Mouse (Mus musculus) brain, adult 10 weeks (tissue): ENCODE results near the gene Hist1h2an. TPM values are rescaled to one million over a fixed set of nuclear protein-coding genes. Genes with fewer than 3 reads are reported as not detected.

ENCODE experiments used
- polyA plus RNA-seq: library from polyadenylated mRNA; stranded (reverse); fragments of 350-450 nt; fragmentation: Illumina TruSeq; extraction: RNeasy Lipid Tissue Mini Kit (QIAGEN cat#74804); gene quantifications from one replicate; pipeline ENCODE4 v1.2.3, GENCODE M21; 2015; ENCODE audit warnings: low read depth, low replicate concordance

The Hist1h2an gene
- polyA plus RNA-seq, result not detected

DNA sequence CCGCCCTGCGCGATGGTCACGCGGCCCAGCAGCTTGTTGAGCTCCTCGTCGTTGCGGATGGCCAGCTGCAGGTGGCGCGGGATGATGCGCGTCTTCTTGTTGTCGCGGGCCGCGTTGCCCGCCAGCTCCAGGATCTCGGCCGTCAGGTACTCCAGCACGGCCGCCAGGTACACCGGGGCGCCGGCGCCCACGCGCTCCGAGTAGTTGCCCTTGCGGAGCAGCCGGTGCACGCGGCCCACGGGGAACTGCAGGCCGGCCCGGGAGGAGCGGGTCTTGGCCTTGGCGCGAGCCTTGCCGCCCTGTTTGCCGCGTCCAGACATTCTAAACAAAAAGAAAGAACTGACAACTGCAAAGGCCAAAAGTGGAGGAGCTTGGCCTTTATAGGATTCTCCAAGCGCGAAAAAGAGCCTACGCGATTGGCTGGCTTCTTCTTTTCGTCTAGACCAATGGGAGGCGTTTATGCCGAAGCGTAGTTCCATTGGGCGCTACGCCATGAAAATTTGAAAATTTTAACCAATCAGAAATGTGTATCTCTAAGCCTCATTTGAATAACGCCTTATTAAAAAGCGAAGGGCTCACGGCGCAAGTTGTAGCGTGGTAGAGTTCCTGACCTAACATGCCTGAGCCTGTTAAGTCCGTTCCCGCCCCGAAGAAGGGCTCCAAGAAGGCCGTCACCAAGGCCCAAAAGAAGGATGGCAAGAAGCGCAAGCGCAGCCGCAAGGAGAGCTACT is at the start of gene Hist1h2an, which contains the start of gene Hist1h2bp:
Gene Hist1h2an (minus strand): TSS at position 320 of the 731 bp plus-strand sequence.
Gene Hist1h2bp (plus strand): TSS at position 563 of the 731 bp plus-strand sequence.

DNA sequence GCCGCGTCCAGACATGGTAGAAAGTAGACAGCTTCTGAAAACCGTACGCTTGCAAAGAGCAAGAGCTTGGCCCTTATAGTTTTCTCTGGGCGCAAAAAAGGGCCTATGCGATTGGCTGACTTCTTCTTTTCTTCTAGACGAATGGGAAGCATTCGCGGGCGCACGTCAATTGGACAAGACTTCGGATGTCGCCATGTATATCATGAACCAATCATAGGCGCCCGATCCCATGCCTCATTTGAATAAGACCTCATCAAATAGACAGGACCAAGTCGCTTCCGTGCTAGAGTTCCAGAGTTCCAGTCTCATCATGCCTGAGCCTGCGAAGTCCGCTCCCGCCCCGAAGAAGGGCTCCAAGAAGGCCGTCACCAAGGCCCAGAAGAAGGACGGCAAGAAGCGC is 46.4 kb upstream of the Hist1h2an start, which contains the start of the genes Hist1h2ap and Hist1h2br:
Gene Hist1h2ap (minus strand): TSS at position 47 of the 400 bp plus-strand sequence.
Gene Hist1h2br (plus strand): TSS at position 283 of the 400 bp plus-strand sequence.

DNA sequence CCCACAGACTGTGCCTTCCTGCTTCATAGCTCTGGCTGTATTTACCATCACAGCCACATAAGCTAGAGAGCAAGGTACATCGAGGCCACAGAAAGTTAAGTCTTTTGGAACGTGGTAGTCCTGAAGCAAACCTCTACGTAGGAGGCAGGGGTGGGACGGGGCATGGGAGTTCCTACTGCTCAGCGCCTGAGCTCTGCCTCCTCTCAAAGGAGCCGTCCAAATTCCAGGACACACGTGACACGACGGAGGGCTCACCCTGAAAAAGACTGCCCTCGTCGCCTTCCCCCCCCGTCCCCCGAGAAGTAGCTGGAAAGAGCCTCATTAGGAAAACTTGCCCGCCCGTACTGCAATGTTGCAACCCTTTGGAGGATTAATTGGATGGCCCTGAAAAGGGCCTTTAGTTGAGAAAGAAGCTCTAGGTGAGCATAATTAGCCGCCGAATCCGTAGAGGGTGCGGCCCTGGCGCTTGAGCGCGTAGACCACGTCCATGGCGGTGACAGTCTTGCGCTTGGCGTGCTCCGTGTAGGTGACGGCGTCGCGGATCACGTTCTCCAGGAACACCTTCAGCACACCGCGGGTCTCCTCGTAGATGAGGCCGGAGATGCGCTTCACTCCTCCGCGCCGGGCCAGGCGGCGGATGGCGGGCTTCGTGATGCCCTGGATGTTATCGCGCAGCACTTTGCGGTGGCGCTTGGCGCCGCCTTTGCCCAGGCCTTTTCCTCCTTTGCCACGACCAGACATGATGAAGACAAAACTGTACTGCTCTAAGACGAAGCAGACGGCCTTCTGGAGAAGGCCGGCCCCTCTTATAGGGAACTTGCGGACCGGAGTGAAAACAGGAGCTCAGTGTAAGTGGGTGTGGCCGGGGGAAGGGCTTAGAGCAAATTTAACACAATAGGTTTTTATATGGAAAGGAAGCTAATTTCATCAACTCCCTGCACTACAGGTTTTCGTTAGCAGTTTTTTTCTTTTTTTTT is 44.7 kb upstream of the Hist1h2an start, which contains the start of gene Hist1h4n:
Gene Hist1h4n (minus strand): TSS at position 779 of the 977 bp plus-strand sequence.

DNA sequence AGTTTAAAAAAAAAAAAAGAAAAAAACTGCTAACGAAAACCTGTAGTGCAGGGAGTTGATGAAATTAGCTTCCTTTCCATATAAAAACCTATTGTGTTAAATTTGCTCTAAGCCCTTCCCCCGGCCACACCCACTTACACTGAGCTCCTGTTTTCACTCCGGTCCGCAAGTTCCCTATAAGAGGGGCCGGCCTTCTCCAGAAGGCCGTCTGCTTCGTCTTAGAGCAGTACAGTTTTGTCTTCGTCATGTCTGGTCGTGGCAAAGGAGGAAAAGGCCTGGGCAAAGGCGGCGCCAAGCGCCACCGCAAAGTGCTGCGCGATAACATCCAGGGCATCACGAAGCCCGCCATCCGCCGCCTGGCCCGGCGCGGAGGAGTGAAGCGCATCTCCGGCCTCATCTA is 24.5 kb upstream of the Hist1h2an start, which contains the start of gene Hist1h4m:
Gene Hist1h4m (plus strand): TSS at position 208 of the 400 bp plus-strand sequence.

DNA sequence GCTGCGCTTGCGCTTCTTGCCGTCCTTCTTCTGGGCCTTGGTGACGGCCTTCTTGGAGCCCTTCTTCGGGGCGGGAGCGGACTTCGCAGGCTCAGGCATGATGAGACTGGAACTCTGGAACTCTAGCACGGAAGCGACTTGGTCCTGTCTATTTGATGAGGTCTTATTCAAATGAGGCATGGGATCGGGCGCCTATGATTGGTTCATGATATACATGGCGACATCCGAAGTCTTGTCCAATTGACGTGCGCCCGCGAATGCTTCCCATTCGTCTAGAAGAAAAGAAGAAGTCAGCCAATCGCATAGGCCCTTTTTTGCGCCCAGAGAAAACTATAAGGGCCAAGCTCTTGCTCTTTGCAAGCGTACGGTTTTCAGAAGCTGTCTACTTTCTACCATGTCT is 23.1 kb upstream of the Hist1h2an start, which contains the start of the genes Hist1h2bq and Hist1h2ao:
Gene Hist1h2bq (minus strand): TSS at position 125 of the 400 bp plus-strand sequence.
Gene Hist1h2ao (plus strand): TSS at position 393 of the 400 bp plus-strand sequence.

DNA sequence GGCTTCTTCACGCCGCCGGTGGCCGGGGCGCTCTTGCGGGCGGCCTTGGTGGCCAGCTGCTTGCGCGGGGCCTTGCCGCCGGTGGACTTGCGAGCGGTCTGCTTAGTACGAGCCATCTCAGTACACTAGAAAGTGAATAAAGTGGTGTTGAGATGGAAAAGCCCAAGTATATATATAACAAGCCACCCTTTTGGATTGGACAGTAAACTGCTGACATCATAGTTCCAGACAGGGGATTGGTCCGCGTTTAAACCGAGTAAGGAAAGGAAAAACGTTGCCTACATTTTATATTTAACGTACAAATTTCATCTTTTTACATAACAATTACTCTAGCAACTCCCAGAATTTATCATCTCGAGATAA is 3.8 kb downstream of the Hist1h2an start, which contains the start of gene Hist1h3i:
Gene Hist1h3i (minus strand): TSS at position 116 of the 363 bp plus-strand sequence.

DNA sequence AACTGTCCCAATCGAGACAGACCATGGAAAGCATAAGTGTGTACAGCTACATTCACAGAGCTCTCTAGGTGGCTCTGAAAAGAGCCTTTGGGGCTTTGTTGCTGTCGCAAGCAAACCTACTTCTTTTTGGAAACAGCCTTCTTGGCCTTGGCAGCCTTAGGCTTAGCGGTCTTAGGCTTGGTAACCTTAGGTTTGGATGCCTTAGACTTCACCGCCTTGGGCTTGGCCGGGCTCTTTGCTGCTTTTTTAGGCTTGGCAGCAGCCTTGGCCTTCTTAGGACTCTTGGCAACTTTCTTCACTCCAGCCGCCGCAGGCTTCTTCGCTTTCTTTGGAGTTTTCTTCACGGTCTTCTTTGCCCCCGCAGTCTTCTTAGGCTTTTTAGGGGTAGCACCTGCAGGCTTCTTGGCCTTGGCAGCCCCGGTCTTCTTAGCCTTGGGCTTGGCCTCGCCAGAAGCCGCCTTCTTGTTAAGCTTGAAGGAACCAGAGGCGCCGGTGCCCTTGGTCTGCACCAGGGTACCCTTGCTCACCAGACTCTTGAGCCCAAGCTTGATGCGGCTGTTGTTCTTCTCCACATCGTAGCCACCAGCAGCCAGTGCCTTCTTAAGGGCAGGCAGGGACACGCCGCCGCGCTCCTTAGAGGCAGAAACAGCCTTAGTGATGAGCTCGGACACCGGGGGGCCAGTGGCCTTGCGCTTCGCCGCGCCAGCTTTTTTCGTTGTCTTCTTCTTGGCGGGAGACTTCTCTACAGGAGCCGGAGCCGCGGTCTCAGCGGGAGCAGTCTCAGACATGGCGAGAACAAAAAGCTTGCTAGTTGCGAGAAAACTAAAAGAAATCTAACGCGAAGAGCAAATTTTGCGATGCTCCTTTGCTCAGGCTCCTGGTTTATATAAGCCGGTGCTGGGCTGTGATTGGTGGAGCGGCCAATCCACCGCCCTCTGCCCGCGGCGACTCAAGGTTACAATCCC is 7.0 kb downstream of the Hist1h2an start, which contains the start of gene Hist1h1b:
Gene Hist1h1b (minus strand): TSS at position 859 of the 965 bp plus-strand sequence.

DNA sequence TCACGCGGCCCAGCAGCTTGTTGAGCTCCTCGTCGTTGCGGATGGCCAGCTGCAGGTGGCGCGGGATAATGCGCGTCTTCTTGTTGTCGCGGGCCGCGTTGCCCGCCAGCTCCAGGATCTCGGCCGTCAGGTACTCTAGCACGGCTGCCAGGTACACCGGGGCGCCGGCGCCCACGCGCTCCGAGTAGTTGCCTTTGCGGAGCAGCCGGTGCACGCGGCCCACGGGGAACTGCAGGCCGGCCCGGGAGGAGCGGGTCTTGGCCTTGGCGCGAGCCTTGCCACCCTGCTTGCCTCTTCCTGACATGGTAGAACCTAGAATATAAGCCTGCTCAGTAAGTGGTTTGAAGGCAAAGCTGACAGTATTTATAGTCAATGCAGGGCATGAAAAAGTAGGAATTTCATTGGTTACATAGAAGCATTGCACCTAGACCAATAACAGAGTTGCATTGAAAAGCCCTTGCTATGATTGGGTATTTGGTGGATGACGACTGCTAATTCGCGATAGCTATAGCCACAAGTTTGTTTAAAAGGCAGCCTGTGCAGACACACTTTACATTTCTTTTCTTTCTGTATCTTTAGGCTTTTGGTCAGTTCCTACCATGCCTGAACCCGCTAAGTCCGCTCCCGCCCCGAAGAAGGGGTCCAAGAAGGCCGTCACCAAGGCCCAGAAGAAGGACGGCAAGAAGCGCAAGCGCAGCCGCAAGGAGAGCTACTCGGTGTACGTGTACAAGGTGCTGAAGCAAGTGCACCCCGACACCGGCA is 33.3 kb downstream of the Hist1h2an start, which contains the start of the genes Hist1h2ak and Hist1h2bn:
Gene Hist1h2ak (minus strand): TSS at position 304 of the 762 bp plus-strand sequence.
Gene Hist1h2bn (plus strand): TSS at position 600 of the 762 bp plus-strand sequence.

DNA sequence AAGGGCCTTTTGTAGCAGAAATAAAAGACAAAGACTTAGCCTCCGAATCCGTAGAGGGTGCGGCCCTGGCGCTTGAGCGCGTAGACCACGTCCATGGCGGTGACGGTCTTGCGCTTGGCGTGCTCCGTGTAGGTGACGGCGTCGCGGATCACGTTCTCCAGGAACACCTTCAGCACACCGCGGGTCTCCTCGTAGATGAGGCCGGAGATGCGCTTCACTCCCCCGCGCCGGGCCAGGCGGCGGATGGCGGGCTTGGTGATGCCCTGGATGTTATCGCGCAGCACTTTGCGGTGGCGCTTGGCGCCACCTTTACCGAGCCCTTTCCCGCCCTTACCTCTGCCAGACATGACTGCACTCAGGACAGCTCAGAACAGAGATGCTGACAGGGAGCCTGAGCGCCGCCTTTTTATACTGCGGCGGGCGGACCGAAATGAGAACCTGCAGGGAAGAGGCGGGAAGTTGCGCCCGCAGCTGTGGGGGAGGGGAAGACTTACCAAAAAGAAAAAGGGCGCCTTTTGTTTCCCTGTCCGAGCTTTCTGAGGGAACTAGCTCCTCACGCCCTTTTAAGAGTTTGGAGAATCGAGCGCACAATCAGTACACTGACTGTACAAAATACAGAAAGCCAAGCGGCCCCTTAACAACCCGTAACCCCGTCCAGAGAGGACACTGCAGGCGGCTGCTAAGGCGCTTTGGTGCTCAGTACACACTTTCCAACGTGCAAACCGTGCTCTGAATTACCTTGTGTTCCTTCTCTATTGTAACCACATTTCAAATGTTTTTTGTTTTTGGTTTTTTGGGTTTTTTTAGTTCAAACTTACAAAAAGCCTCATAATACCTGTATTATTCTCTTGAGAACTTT is 36.6 kb downstream of the Hist1h2an start, which contains the start of gene Hist1h4k:
Gene Hist1h4k (minus strand): TSS at position 347 of the 859 bp plus-strand sequence.

Other genes with a start within 250 kb of the Hist1h2an start
- not detected for gene Olfr1366, start 244.4 kb downstream of the Hist1h2an start, polyA plus RNA-seq
- gene Olfr1535, start 227.3 kb downstream of the Hist1h2an start, polyA plus RNA-seq, result not detected
- not detected for gene Olfr1364, start 205.5 kb downstream of the Hist1h2an start, polyA plus RNA-seq
- not detected for gene Olfr1362, start 173.2 kb downstream of the Hist1h2an start, polyA plus RNA-seq
- gene Olfr11, start 144.7 kb downstream of the Hist1h2an start, polyA plus RNA-seq, result not detected
- not detected for gene Olfr1361, start 123.8 kb downstream of the Hist1h2an start, polyA plus RNA-seq
- not detected for gene Olfr1360, start 109.8 kb downstream of the Hist1h2an start, polyA plus RNA-seq
- not detected for gene Olfr1359, start 89.1 kb downstream of the Hist1h2an start, polyA plus RNA-seq
- not detected for gene Hist1h2bl, start 71.1 kb downstream of the Hist1h2an start, polyA plus RNA-seq
- gene Hist1h2ai, start 70.8 kb downstream of the Hist1h2an start, polyA plus RNA-seq, result not detected
- not detected for gene Hist1h3h, start 69.6 kb downstream of the Hist1h2an start, polyA plus RNA-seq
- gene Hist1h2bm, start 65.2 kb downstream of the Hist1h2an start, polyA plus RNA-seq, result not detected
- 1.7 TPM for gene Hist1h4j, start 52.2 kb downstream of the Hist1h2an start, polyA plus RNA-seq
- gene Hist1h4k, start 36.7 kb downstream of the Hist1h2an start, polyA plus RNA-seq, result 4.7 TPM
- not detected for gene Hist1h2ak, start 33.4 kb downstream of the Hist1h2an start, polyA plus RNA-seq
- not detected for gene Hist1h2bn, start 33.1 kb downstream of the Hist1h2an start, polyA plus RNA-seq
- gene Hist1h1b, start 6.6 kb downstream of the Hist1h2an start, polyA plus RNA-seq, result not detected
- not detected for gene Hist1h3i, start 3.8 kb downstream of the Hist1h2an start, polyA plus RNA-seq
- not detected for gene Hist1h2bp, start 243 bp upstream of the Hist1h2an start, polyA plus RNA-seq
- not detected for gene Hist1h2bq, start 23.0 kb upstream of the Hist1h2an start, polyA plus RNA-seq
- not detected for gene Hist1h2ao, start 23.2 kb upstream of the Hist1h2an start, polyA plus RNA-seq
- 3.7 TPM for gene Hist1h4m, start 24.5 kb upstream of the Hist1h2an start, polyA plus RNA-seq
- not detected for gene Hist1h4n, start 45.0 kb upstream of the Hist1h2an start, polyA plus RNA-seq
- not detected for gene Hist1h2ap, start 46.3 kb upstream of the Hist1h2an start, polyA plus RNA-seq
- gene Hist1h2br, start 46.5 kb upstream of the Hist1h2an start, polyA plus RNA-seq, result 0.58 TPM
- 5.2 TPM for gene Zfp184, start 157.9 kb upstream of the Hist1h2an start, polyA plus RNA-seq
- not detected for gene Pom121l2, start 194.0 kb upstream of the Hist1h2an start, polyA plus RNA-seq
- 1.8 TPM for gene Prss16, start 222.5 kb upstream of the Hist1h2an start, polyA plus RNA-seq
- gene Hist1h2ah, start 248.3 kb upstream of the Hist1h2an start, polyA plus RNA-seq, result not detected
- gene Hist1h2bk, start 248.7 kb upstream of the Hist1h2an start, polyA plus RNA-seq, result not detected